Mouse (Mus musculus) cerebellum, adult 2 months (tissue): ENCODE results near the gene Ergic2. TPM values are rescaled to one million over a fixed set of nuclear protein-coding genes. Genes with fewer than 3 reads are reported as not detected.
"Not testable (repeated sequence)": the region's sequence is repeated elsewhere in the genome, so short reads cannot be mapped to it uniquely, and the experiment has no call there.

ENCODE experiments used
- DNase-seq, 2 experiments: peaks; one replicate each; pipeline ENCODE4 v3.0.0; 2021
- H3K27ac ChIP-seq: fragments of 200-500 bp; 2 replicates; pipeline ENCODE4 v1.5.1; 2012; ENCODE audit warnings: low read length, control low read depth, inconsistent platforms; ENCODE audit not compliant: insufficient read depth
- H3K27me3 ChIP-seq: fragments of 200-500 bp; 2 replicates; pipeline ENCODE4 v1.6.1; 2012; ENCODE audit warnings: inconsistent platforms, mild to moderate bottlenecking, low read length, moderate library complexity; ENCODE audit not compliant: control insufficient read depth, insufficient read depth
- H3K4me1 ChIP-seq: fragments of 200-500 bp; 2 replicates; pipeline ENCODE4 v1.6.1; 2011; ENCODE audit warnings: low read length; ENCODE audit not compliant: control insufficient read depth, insufficient read depth
- H3K4me3 ChIP-seq: fragments of 200-500 bp; replicated peaks from 2 replicates; pipeline ENCODE3; 2011; ENCODE audit warnings: mild to moderate bottlenecking, low read depth, low read length, control low read depth; ENCODE audit not compliant: insufficient read depth
- CTCF ChIP-seq: fragments of 200-500 bp; IDR thresholded peaks from 2 replicates; pipeline ENCODE4 v1.5.1; 2011; ENCODE audit warnings: low read depth, mild to moderate bottlenecking, control low read depth, low read length, moderate library complexity, borderline replicate concordance; ENCODE audit not compliant: insufficient read depth
- POLR2A ChIP-seq: fragments of 200-500 bp; IDR thresholded peaks from 2 replicates; pipeline ENCODE4 v1.6.1; 2011; ENCODE audit warnings: low read length, control low read depth, borderline replicate concordance; ENCODE audit not compliant: insufficient read depth
- WGBS: fragments of 180-500 bp; shearing (Covaris S2); methylation state at CpG from one replicate; pipeline ENCODE4 v1.1.7; 2018; 5-methylcytosine and 5-hydroxymethylcytosine counted together
- polyA plus RNA-seq: library from polyadenylated mRNA; depleted of rRNA; stranded (reverse); fragments of >200 nt; gene quantifications from 2 replicates; pipeline ENCODE4 v1.2.3, GENCODE M21; 2012

Gene Ergic2
- polyA plus RNA-seq, 1 experiment, result 57.9 TPM

DNA sequence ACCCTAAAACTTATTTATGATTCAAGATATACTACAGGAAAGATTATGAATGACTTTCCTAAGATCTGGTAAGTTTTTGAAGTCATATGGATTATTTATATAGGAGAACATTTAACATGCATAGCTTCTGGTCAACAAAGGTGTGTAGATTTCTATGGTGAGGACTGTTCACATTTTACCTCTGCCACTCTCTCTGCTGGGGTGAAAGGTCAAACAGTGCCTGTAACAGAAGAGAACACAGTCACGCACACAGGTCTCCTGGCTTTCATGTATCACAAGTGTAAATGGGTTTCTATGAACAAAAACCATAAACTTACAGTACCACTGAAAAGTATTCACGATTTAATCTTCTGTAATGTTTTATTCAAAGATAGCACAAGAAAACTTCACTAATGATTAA lies 13.0 kb downstream of the Ergic2 start:
- Histone ChIP-seq H3K27me3 (no peaks in the 10 kb centered on the region), H3K27ac (no peak overlapping the region), H3K4me1 (no peaks in the 10 kb centered on the region), H3K4me3 (no peak overlapping the region)
- DNase-seq, result no peak
- 97% methylated on average over 2 of the region's 2 CpGs for WGBS
- TF ChIP-seq CTCF (no peak), POLR2A (no peak)

GRCm38 (mm10) chr6:148193972-148194701 lies 18.0 kb downstream of the Ergic2 start:
- Histone ChIP-seq H3K27ac (no peak overlapping the region), H3K4me3 (no peak overlapping the region), H3K27me3 (no peaks in the 10 kb centered on the region), H3K4me1 (no peaks in the 10 kb centered on the region)
- DNase-seq, result no peak
- TF ChIP-seq CTCF (no peak), POLR2A (no peak)
- 93% methylated on average over 6 of the region's 6 CpGs for WGBS

DNA sequence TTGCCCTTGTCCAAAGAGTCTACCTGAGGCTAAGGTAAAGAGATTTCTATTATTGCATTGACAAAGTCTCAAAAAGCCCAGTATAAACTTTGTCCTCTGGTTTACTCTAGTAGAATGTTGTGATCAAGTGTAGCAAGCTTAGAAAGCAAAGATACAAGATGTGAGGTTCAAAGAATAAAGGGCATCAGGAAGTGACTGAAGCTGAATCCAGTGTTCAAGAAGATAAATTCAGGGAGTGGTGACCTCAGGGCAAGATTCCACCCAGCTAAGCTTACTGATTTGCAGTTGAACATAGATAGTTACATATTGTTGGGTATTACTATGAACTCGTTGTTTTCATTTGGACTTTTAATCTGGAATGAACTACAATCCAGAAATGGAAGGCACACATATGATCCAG lies 26.5 kb downstream of the Ergic2 start:
- TF ChIP-seq POLR2A, result no peak
- TF ChIP-seq CTCF, result no peak
- WGBS, result 98% methylated on average over 1 of the region's 1 CpGs
- H3K27ac ChIP-seq, result no peak overlapping the region
- no peak overlapping the region for H3K4me3 ChIP-seq
- no peaks in the 10 kb centered on the region for H3K27me3 ChIP-seq
- no peaks in the 10 kb centered on the region for H3K4me1 ChIP-seq
- DNase-seq, result no peak

GRCm38 (mm10) chr6:148172904-148173303 lies 39.3 kb downstream of the Ergic2 start:
- TF ChIP-seq POLR2A (no peak), CTCF (no peak)
- no peaks in the 10 kb centered on the region for H3K27me3 ChIP-seq
- H3K4me3 ChIP-seq, result no peak overlapping the region
- DNase-seq, result no peak
- WGBS, result 91% methylated on average over 3 of the region's 3 CpGs
- no peak overlapping the region for H3K27ac ChIP-seq
- no peaks in the 10 kb centered on the region for H3K4me1 ChIP-seq

DNA sequence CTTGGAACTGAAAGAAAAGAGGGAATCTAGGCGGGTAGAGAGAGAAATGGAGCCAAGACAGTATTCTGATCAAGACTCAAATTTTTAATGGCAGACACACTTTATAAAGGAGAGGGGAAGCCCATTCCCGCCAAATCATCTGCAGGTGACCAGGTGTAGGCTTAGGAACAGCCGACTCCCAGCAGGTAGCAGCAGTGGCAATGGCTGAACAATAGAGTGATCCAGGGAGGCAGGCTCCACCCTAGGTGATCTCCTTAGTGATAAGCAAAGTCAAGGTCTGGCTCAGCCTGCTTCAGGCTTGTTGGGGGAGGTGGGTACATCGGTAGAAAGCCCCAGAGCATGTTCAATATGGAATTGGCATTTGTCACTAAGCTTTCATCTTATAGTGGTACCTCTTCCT lies 59.9 kb downstream of the Ergic2 start:
- H3K27me3 ChIP-seq, DNase-seq, H3K4me3 ChIP-seq, H3K4me1 ChIP-seq, H3K27ac ChIP-seq: not testable (repeated sequence)
- WGBS, result 57% methylated on average over 4 of the region's 4 CpGs

GRCm38 (mm10) chr6:148142421-148142820 lies 69.8 kb downstream of the Ergic2 start:
- Histone ChIP-seq H3K4me1 (no peaks in the 10 kb centered on the region), H3K4me3 (no peak overlapping the region), H3K27ac (no peak overlapping the region), H3K27me3 (no peaks in the 10 kb centered on the region)
- no peak for TF ChIP-seq POLR2A
- no peak for TF ChIP-seq CTCF
- no peak for DNase-seq
- 92% methylated on average over 1 of the region's 1 CpGs for WGBS

DNA sequence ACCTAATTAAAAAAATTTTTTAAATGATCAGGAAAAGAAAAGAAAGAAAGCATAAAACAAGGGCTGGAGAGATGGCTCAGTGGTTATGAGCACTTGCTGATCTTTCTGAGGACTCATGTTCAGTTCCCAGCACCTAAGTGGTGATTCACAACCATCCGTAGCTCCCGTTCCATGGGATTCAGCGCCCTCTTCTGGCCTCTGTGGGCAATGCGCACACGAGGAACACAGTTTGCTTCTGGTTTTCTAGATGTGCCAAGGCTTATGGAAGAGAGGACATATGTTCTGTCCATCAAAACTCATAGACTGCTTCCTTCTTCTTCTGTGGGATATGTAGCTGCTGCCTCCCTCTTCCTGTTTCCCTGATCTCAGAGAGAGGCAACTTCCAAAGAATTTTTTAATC lies 70.3 kb downstream of the Ergic2 start:
- H3K4me3 ChIP-seq, result no peak overlapping the region
- H3K4me1 ChIP-seq, result no peaks in the 10 kb centered on the region
- no peak overlapping the region for H3K27ac ChIP-seq
- DNase-seq, result no peak
- 85% methylated on average over 5 of the region's 5 CpGs for WGBS
- H3K27me3 ChIP-seq, result no peaks in the 10 kb centered on the region
- TF ChIP-seq POLR2A (no peak), CTCF (no peak)

GRCm38 (mm10) chr6:148139288-148139995 lies 72.7 kb downstream of the Ergic2 start:
- WGBS, result 89% methylated on average over 6 of the region's 6 CpGs
- no peak for DNase-seq
- H3K4me1 ChIP-seq, result no peaks in the 10 kb centered on the region
- no peaks in the 10 kb centered on the region for H3K27me3 ChIP-seq
- no peak overlapping the region for H3K27ac ChIP-seq
- H3K4me3 ChIP-seq, result no peak overlapping the region
- TF ChIP-seq CTCF, result no peak
